Mouse (Mus musculus) retina, postnatal 1 day (tissue): ENCODE results near the gene Col18a1.
A peak's percentile ranks its signal among the peaks of the same experiment; 100 is the strongest.

Experiments used
- DNase-seq: peaks from one replicate; pipeline ENCODE4 v3.0.0-alpha.2; 2012

Col18a1 gene

GRCm38 (mm10) chr10:77103689-77104088 lies 62.7 kb downstream of the Col18a1 start:
- no peak for DNase-seq

- DNase-seq = no peak
Measured at GRCm38 (mm10) chr10:77099777-77100176, 66.6 kb downstream of the Col18a1 start.

DNA sequence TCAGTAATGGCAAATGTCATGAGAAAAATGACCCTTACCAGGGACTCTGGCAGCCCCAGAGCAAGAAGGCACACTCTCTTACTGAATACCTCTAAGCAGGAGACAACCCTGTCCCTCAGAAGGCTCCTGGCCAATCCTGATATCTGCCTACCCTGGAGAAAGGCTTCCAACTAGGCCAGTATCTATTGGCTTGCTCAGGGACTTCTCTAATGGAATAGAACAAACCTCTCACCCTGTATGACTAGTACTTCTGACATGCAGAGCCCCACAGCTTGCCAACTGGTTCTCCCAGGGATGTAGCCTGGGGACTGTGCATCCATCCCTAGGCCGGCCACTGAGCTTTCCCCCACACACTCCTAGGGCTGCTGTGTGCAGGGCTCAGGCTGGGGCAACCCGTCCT lies 67.7 kb downstream of the Col18a1 start:
- DNase-seq = no peak

DNA sequence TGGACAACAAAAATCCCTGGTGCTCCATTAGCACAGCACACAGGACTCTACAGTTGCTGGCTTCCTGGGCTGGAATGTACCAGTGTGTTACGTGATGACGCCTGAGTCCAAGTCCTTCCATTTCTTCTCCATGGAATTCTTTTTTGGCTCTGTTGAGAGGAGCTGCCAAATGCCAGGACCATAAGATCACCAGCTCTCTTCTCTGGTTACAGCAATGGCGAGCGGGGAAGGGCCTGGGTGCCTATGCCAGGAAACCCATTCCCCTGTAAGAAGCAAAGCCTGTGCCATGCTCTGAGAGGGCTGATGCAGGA lies 68.5 kb downstream of the Col18a1 start:
- no peak for DNase-seq

DNA sequence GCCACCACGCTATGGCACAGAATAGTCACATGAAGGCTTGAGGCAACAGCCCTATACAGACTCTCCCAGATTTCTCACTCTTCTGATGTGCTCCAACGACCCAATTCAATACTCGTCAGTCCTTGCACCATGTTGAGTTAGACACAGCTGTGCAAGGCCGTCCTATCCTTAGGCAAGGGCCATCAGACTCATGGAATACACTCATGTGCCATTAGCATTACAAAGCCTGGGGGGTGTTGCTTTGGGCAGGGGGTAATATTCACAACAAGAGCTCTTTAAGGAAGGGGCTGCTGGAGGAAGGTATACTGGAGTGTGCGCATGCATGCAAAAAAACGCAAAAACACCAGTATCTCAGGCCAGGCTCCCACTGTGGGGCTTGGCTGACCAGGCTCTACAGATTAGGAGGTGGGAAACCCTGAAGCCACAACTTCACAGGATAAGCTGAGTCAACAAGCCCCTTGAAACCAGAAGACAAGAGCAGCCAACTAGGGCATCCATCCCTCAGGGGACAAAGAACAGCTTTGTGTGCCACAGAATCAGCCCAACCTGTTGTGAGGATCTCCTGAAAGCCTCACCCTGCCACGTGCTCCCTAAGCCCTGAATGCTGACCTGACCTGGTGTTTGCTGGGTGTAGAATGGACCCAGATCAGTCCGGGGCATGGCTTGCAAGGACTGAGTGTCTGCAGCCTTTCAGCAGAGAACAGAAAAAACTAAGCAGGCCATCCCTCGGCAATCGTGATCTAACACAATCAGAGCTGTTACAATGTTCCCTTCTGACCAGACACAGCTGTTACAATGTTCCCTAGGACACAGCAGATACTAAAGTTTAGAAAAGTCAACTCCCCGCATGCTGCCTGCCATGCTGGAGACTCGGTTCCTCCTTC lies 69.1 kb downstream of the Col18a1 start:
- peak; percentile 45 for DNase-seq

DNA sequence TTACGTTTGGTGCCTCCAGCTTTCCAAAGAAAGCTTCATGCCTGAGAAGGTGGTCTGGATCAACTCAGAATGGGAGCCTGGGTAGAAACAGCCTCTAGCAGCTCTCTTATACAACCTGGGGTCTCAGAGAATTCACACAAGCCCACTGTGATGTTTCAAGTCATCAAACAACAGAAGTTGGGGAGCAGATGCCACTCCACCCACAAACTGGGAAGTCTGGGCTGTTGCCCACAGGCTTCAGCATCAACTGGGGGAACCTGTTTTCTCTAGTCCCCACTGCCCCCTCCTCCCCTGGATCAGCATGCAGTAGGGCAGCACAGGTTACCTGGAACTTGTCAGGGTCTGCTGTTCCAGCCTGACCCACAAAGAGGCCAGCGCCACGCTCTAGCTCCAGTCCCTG lies 70.7 kb downstream of the Col18a1 start:
- no peak for DNase-seq

DNA sequence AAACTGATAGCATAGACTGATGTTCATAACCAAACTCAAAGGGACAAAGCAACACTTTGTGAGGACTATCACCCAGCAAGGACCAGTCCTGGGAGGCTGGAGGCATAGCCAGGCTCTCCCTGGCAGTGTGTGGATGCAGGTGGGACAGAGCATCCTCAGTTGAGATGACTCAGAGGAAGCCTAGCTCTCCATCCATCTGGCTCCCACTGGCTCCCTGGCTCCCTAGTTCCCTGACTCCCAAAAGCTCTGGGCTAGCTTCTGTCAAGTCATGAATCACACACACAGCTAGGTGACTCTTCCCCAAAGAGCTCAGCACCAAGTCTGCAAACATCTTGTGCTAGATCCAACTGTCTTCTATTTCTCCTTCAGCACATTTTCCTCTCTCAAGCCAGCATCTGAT lies 72.5 kb downstream of the Col18a1 start:
- DNase-seq = no peak

DNA sequence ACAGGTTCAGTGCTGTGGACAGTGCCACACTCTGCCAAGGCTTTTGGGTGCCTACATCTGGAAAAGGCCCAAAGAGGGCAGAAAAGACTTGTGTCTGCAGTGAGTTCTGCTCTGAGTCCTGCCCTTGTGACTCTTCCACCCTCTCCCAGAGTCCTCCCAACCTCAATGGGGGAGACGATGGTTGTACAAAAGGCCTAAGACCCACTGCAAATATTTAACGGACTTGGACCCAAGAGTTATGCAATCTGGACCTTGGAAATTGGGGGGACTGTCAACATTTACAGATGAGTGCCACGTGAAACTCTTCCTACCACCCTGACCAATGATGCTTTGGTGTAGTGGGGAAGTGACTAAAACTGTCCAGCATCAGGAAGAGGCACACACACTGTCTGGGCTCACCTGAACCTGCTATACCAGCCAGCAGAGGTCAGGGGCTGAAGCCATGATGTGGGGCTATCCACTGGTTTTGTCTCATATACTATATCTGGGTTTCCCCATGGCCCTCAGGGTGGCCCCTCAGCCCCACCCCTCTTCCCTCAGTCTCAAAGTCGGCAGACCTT lies 74.7 kb downstream of the Col18a1 start:
- DNase-seq = no peak

DNA sequence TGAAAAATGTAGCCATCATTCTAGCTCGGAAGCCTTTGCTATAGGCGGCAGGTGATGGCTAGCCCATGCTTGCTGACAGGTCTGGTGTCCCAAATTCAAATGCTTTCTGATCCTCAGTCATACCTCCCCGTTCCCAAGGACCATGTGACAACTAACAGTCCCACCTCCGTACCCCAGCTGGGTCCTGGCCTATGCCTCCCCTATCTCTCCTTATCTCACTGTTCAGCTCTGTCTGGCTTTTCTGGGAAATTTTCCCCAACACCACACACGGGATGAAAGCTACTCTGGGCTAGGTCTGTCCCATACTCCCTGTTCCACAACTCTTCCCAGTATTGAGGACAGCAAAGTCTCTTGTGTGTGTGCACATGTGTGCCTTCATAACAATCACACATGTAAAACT lies 76.3 kb downstream of the Col18a1 start:
- DNase-seq = no peak

- peak; percentile 37 for DNase-seq
Measured at GRCm38 (mm10) chr10:77089336-77089735, 77.0 kb downstream of the Col18a1 start.

DNA sequence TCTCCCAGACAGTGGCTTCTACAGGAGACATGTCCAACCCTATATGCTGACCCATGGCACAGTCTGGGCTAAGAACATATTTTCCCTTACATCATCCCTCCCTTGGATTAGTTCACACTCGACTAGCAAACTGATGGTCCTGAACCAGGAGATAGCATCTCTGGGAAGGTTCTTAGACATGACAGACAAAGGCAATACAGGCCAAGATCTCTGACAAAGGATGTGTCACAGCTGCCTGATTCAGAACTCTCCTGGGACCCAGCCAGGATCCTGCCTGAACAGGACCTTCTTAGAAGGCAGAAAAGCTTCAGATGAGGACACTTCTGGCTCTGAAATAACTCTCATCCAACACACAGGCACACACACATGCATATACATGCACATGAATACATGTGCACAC lies 81.8 kb downstream of the Col18a1 start:
- DNase-seq = no peak

- DNase-seq = no peak
Measured at GRCm38 (mm10) chr10:77082921-77083320, 83.4 kb downstream of the Col18a1 start.

DNA sequence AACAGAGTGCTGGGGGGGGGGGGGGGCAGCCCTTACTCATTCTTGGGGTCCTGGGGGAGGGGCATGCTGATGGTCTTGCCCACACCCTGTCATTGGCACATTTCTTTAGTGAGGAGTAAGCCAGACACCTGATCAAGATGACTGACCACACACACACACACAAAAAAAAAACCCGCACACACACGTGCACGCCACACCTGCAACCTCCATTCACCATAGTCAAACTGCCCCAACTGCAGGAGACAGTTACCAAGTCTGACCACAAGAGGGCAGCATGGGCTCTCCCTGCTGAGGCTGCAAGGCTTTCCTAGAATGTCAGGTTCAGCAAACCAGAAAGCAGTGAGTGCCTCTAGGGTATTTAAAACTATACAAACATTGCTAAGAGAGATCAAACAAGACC lies 83.9 kb downstream of the Col18a1 start:
- peak; percentile 81 for DNase-seq

GRCm38 (mm10) chr10:77078961-77079360 lies 87.4 kb downstream of the Col18a1 start:
- DNase-seq = no peak

DNA sequence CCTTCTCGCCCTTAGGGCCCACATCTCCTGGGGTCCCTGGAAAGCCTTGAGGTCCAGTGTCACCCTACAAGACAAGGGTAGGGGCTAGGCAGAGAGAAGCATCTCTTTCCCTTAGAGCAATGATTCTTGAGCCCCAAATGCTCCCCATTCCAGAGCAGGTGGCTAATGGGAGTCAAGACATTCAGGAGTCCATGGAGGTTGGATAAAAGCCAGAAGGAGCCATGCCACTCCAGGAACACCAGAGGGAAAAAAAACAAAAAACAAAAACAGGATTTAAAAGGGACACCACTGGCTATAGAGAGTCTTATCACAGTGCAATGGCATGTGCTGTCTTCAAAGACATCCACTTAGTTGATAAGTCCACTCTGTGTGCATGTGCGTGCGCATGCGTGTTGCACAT lies 87.9 kb downstream of the Col18a1 start:
- no peak for DNase-seq

DNA sequence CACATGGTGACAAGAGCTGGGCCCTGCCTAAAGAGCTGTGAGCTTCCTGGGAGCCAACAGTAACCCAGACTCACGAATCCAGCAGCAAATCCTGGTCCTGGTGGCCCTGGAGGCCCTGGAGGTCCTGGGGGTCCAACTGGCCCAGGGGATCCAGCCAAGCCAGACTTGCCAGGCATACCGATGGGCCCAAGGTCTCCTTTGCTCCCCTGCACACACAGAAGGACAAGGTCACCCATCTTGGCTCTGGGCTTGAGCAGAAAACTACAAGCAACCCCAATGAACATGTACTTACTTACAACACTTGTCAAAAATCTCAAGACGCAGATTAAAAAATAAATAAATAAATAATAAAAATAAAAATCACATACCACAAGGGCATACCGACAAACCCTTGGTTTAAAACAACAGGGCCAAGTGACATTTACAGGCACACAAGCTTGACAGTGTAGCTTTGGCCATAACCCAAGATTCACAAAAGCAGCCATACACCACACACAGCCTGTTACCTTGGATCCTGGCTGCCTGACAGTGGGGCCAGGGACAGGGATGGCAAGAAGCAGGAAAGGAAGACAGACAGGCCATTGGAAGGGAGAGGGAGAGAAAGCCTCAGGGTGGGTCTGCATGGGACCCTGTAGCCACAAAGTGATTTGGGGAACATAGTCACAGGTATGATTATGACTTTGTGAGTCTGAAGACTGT lies 91.9 kb downstream of the Col18a1 start:
- DNase-seq = no peak

DNA sequence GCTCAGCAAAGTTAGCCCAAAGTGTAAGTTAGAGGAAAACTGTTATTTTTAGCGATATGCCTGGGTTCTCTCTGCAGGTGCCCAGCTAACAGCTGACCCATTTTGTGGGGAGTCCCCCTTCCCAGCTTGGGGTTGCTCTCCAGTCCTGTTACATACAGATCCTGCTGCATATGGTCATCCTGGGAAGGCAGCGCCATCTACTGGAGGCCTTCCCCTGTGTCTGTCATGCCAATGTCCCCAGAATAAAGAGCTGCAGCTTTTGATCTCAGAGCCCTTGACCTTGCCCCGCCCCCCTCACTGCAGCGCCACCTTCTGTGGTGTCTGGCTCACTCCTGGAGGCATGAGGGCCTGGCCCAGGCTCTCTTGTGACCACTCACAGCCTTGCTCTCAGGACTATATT lies 96.3 kb downstream of the Col18a1 start:
- DNase-seq = peak; percentile 80

- no peak for DNase-seq
Measured at GRCm38 (mm10) chr10:77068469-77068868, 97.9 kb downstream of the Col18a1 start.

- no peak for DNase-seq
Measured at GRCm38 (mm10) chr10:77064659-77065058, 101.7 kb downstream of the Col18a1 start.

DNA sequence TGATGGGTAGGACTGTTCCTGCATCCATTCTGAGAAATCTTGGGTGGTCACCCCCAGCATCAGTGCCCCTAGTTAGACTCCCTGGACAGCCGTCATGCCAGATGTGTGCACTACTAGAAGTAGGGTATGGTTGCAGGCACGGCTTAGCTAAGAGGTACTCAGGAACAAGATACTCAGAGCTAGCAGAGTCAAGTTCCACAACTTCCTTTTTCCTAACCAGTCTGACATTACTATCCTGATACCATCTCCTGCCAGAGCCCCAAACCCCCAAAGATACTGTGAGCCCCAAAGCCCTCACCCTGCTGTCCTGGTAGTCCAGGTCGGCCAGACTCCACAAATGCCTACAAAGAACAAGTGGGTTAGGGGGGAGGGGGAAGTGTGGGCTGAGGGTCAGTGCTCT lies 102.1 kb downstream of the Col18a1 start:
- no peak for DNase-seq

GRCm38 (mm10) chr10:77062393-77063010 lies 103.8 kb downstream of the Col18a1 start:
- no peak for DNase-seq

- peak; percentile 21 for DNase-seq
Measured at GRCm38 (mm10) chr10:77061426-77061825, 104.9 kb downstream of the Col18a1 start.

DNA sequence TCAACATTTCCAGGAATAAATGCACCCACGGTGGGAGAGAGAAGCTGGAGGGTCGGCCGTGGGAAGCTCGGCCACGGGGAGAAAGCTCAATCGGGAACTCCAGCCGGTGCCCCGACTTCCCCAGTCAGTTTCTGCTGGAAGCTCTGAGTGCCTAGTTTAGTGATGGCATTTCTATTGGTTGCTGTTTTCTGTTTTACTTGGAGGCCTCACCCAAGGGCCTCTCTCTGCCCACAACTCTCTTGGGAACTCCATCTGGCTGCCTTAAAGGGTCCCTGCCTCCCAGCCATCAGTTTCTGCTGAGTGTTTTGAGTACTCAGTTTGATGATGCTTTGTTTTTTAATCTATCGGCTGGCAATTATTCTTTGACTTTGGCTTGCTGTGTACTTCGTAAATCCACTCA lies 109.6 kb downstream of the Col18a1 start:
- no peak for DNase-seq

DNA sequence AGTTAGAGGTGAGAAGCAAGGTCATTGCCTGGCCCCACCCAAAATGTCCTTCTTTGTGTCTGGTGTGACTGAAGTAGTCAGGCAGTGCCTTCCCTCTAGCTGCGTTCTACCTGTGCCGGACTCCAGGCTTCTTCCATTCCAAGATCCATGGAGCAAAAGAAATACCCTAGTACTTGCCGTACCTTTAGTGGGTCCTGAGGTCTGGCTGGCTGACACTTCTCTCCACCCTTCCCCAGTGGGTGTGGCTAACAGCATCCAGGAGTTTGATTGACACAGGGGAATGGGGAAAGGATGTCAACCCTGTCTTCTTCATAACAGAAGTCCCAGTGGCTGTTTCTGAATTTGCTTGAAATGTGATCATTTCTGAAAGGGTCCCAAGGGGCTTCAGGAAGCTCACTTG lies 117.7 kb downstream of the Col18a1 start:
- DNase-seq = no peak
